Mouse (Mus musculus) adrenal gland, adult 18-20 months (tissue): ENCODE data around the gene Bcl2l12. TPM values are rescaled to one million over a fixed set of nuclear protein-coding genes. Genes with fewer than 3 reads are reported as not detected.

ENCODE experiments used
- DNase-seq, 2 experiments: peaks; one replicate each; pipeline ENCODE4 v3.0.0; 2021 to 2022; ENCODE audit warnings: low spot score in 2 of 2
- microRNA-seq, 2 experiments: library from miRNA; unstranded; fragments of <30 nt; microRNA quantifications; one replicate each; pipeline ENCODE4 v1.2.0; 2021; ENCODE audit warnings: borderline number of aligned reads in 2 of 2
- total RNA-seq, 2 experiments: library from RNA; stranded (reverse); gene quantifications; 1 replicate in 1 of 2; 2 replicates in 1 of 2; pipeline ENCODE4 v1.2.3; 2021

Gene Bcl2l12
- total RNA-seq, 2 experiments from 2014 or later = 13.9 to 14.2 TPM

- DNase-seq = no peak
Measured at GRCm38 (mm10) chr7:44962337-44962736, 36.2 kb downstream of the Bcl2l12 start.

GRCm38 (mm10) chr7:44960512-44960910 is 38.0 kb downstream of the Bcl2l12 start:
- DNase-seq = no peak

DNA sequence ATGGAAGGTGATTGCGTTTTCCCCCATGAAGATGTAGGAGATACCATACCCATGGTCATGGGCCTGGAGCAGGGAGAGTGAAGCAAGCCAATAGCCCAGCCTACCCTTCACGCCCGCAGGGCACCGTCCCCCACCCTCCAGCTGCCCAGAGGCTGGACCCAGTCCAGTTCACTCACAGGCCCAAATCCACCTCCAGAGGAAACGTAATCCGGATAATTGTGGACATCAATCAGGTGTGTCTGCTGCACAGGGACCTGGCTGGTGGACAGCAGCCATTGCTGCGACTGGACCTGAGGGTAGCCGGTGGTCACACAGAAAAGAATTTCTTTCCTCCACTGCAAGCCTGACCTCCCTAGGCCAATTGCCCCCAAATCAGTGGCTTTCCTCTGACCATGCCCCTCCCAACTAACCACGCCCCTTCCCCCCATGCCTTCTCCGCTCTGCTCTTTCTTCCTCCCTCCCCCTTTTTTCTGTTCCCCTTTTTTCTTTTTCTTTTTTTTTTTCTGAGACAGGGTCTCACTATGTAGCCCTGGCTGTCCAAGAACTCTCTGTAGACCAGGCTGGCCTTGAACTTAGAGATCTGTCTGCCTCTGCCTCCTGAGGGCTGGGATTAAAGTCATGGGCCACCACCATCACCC is 38.5 kb downstream of the Bcl2l12 start:
- DNase-seq = no peak

- DNase-seq = no peak
Measured at GRCm38 (mm10) chr7:44959281-44959680, 39.2 kb downstream of the Bcl2l12 start.

GRCm38 (mm10) chr7:44958208-44958607 is 40.3 kb downstream of the Bcl2l12 start:
- no peak for DNase-seq

- DNase-seq = no peak
Measured at GRCm38 (mm10) chr7:44957183-44957835, 41.2 kb downstream of the Bcl2l12 start.

- DNase-seq = no peak
Measured at GRCm38 (mm10) chr7:44956266-44956665, 42.2 kb downstream of the Bcl2l12 start.

DNA sequence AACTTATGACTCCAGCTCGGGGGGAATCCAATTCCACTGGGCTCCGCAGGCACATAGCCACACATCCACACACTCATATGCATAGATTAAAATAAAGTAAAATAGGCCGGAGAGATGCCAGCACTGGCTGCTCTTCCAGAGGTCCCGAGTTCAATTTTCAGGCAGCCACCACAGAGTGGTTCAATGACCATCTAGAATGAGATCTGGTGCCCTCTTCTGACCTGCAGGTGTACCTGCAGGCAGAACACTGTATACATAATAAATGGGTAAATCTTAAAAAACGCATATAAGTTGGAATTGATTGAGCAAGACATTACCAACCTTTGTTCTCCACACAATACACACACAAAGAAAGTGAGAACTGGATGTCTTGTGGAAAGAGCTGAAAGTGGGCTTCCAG is 42.9 kb downstream of the Bcl2l12 start:
- DNase-seq = no peak

DNA sequence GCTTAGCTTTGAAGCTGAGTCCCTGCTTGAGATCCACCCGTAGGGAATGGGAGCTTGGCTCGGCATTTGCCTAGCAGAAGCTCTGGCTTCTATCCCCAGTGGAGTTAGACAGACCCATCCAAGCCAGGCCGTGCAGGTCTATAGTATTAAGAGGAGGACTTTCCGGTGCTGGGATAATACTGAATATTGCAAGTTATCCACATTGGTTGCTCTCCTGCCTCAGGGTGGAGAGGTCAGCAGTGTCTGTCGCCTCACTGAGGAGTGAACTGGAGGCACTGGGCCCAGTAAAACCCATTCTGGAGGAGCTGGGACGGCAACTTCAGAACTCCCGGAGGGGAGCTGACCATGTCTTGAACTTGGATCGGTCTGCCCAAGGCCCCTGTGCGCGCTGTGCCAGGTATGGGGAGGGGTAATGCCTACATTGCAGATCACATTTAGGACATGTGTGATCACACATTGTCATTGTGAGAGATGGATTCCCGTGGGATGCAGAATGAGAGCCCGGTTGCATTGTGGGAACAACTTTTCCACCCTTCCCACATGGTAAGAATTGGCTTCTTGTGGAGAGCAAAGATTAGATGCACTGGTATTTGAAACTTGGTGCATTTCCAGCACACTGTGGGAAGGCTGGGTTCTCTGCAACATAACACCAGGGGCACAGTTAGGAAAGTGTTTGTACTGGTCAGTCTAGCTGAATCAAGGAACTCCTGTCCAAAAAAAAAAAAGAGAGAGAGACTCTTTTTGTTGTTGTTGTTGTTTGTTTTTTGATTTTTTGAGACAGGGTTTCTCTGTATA is 44.2 kb downstream of the Bcl2l12 start:
- DNase-seq = no peak

GRCm38 (mm10) chr7:44953561-44953960 is 45.0 kb downstream of the Bcl2l12 start:
- DNase-seq = no peak

GRCm38 (mm10) chr7:44952611-44953306 is 45.8 kb downstream of the Bcl2l12 start:
- peak; percentile 86 for DNase-seq

DNA sequence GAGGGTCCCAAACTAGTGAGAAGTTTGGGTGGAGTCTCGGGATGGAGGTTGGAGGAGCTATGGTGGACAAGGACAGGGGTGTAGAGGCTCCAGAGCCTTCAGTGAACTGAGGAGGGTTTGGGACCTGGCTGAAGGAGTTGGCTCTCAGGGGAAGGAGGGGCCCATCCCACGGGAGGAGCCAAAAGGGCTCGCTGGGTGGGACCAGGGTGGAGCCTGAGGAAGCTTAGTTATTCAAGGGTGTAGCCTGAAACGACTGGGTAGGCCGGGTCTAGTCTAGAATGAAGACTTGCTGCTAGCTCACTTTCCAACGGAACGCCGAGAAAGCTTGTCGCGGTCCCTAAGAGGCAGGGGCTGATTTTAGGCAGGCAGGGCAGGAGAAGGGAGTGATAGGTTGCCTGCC is 46.6 kb downstream of the Bcl2l12 start:
- peak; percentile 62 to 73 for DNase-seq

DNA sequence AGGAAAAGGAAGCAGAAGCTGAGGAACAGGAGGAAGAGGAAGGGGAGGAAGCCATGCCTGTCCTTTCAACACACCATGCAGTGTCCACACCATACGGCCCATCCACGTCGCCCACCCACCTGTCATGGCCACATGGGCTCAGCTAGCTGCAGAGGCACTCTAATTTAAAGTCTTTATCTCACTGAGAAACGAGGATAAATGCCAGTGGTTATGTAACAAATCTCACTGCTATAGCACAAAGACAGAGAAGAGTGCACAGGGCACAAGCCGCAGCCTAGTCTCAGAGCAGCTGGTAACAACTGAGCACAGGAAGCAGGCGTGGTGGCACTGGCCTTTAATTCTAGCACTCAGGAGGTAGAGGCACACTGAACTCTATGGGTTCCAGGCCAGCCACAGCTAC is 48.6 kb downstream of the Bcl2l12 start:
- DNase-seq = no peak

GRCm38 (mm10) chr7:44942904-44943303 is 55.6 kb downstream of the Bcl2l12 start, which contains the start of gene Tsks:
Gene Tsks (plus strand): TSS chr7:44943204.
- DNase-seq = no peak

Small RNA genes lying within 50 kb of the gene (microRNA-seq; reads per million reads assigned to microRNA genes)
- 0.61 to 1.4 reads per million in 2 experiments for gene Mir7054

Other genes starting within 250 kb of the Bcl2l12 start
- under 1 TPM; 0.30 to 0.51 TPM for gene Zfp473, start 247.7 kb downstream of the Bcl2l12 start, total RNA-seq
- gene Nup62, start 182.6 kb downstream of the Bcl2l12 start, total RNA-seq = 10 to 100 TPM; 48.5 to 52.7 TPM
- gene Il4i1, start 182.3 kb downstream of the Bcl2l12 start, total RNA-seq = 1 to 10 TPM; 1.6 to 2.6 TPM
- gene Atf5, start 182.1 kb downstream of the Bcl2l12 start, total RNA-seq = 100 to 1,000 TPM; 136 to 217 TPM
- 100 to 1,000 TPM in 1 of 2 experiments, 10 to 100 TPM in 1; 86.3 to 128 TPM for gene Akt1s1, start 149.7 kb downstream of the Bcl2l12 start, total RNA-seq
- gene Tbc1d17, start 149.6 kb downstream of the Bcl2l12 start, total RNA-seq = 10 to 100 TPM; 48.1 to 60.2 TPM
- gene Pnkp, start 141.6 kb downstream of the Bcl2l12 start, total RNA-seq = 10 to 100 TPM; 33.8 to 40.8 TPM
- 100 to 1,000 TPM; 232 to 253 TPM for gene Ptov1, start 128.9 kb downstream of the Bcl2l12 start, total RNA-seq
- 10 to 100 TPM; 75.2 to 90.9 TPM for gene Med25, start 106.0 kb downstream of the Bcl2l12 start, total RNA-seq
- 10 to 100 TPM; 24.1 to 28.3 TPM for gene Fuz, start 102.6 kb downstream of the Bcl2l12 start, total RNA-seq
- gene Ap2a1, start 69.2 kb downstream of the Bcl2l12 start, total RNA-seq = 10 to 100 TPM; 81.7 to 97.4 TPM
- not detected for gene Tsks, start 55.5 kb downstream of the Bcl2l12 start, total RNA-seq
- 10 to 100 TPM in 1 of 2 experiments, 1 to 10 TPM in 1; 9.3 to 12.8 TPM for gene Cpt1c, start 23.9 kb downstream of the Bcl2l12 start, total RNA-seq
- 100 to 1,000 TPM; 203 to 216 TPM for gene Prmt1, start 12.1 kb downstream of the Bcl2l12 start, total RNA-seq
- 100 to 1,000 TPM; 128 to 131 TPM for gene Irf3, start 1.1 kb downstream of the Bcl2l12 start, total RNA-seq
- 10 to 100 TPM; 75.1 to 85.9 TPM for gene Scaf1, start 17.7 kb upstream of the Bcl2l12 start, total RNA-seq
- 100 to 1,000 TPM in 1 of 2 experiments, 10 to 100 TPM in 1; 86.9 to 106 TPM for gene Rras, start 19.2 kb upstream of the Bcl2l12 start, total RNA-seq
- gene Prr12, start 54.2 kb upstream of the Bcl2l12 start, total RNA-seq = 10 to 100 TPM; 30.8 to 45.3 TPM
- gene Nosip, start 63.7 kb upstream of the Bcl2l12 start, total RNA-seq = 10 to 100 TPM; 44.3 to 46.8 TPM
- 10 to 100 TPM; 14.9 to 28.3 TPM for gene Prrg2, start 64.0 kb upstream of the Bcl2l12 start, total RNA-seq
- gene Rcn3, start 93.5 kb upstream of the Bcl2l12 start, total RNA-seq = 10 to 100 TPM; 32.0 to 36.4 TPM
- gene Fcgrt, start 105.1 kb upstream of the Bcl2l12 start, total RNA-seq = 100 to 1,000 TPM; 111 to 137 TPM
- gene Rps11, start 125.7 kb upstream of the Bcl2l12 start, total RNA-seq = 1,000 to 10,000 TPM; 1,173 to 1,310 TPM
- gene Rpl13a, start 130.0 kb upstream of the Bcl2l12 start, total RNA-seq = 1,000 to 10,000 TPM; 1,445 to 1,619 TPM
- gene Gm45713, start 137.5 kb upstream of the Bcl2l12 start, total RNA-seq = not detected
- gene Flt3l, start 137.7 kb upstream of the Bcl2l12 start, total RNA-seq = 10 to 100 TPM; 20.6 to 26.8 TPM
- gene Pih1d1, start 155.6 kb upstream of the Bcl2l12 start, total RNA-seq = 10 to 100 TPM; 57.3 to 58.6 TPM
- gene Aldh16a1, start 155.9 kb upstream of the Bcl2l12 start, total RNA-seq = 10 to 100 TPM; 58.4 to 68.5 TPM
- gene Slc17a7, start 165.2 kb upstream of the Bcl2l12 start, total RNA-seq = under 1 TPM; 0.19 to 0.23 TPM
- gene Gfy, start 180.9 kb upstream of the Bcl2l12 start, total RNA-seq = not detected
- not detected for gene Pth2, start 182.3 kb upstream of the Bcl2l12 start, total RNA-seq
- under 1 TPM in 1 of 2 experiments, not detected in 1; 0.29 TPM for gene Ccdc155, start 206.2 kb upstream of the Bcl2l12 start, total RNA-seq
- gene Dkkl1, start 213.4 kb upstream of the Bcl2l12 start, total RNA-seq = not detected
- 10 to 100 TPM in 1 of 2 experiments, 1 to 10 TPM in 1; 8.5 to 11.7 TPM for gene Tead2, start 217.0 kb upstream of the Bcl2l12 start, total RNA-seq
- gene Cd37, start 240.4 kb upstream of the Bcl2l12 start, total RNA-seq = 1 to 10 TPM; 4.0 to 7.4 TPM
- not detected for gene Slc6a16, start 242.4 kb upstream of the Bcl2l12 start, total RNA-seq